Mouse (Mus musculus) embryonic facial prominence, embryonic 14.5 days (tissue): Measurements from ENCODE around the gene Anxa7. TPM values are rescaled to one million over a fixed set of nuclear protein-coding genes. Genes with fewer than 3 reads are reported as not detected.

ENCODE experiments used
- ATAC-seq: fragments of 200-750 bp; cut with Nextera tagmentation; 2 replicates; pipeline ENCODE4 v1.8.0; 2017; ENCODE audit warnings: low read depth, moderate number of reproducible peaks, moderate TSS enrichment
- DNase-seq: peaks from one replicate; pipeline ENCODE4 v3.0.0-alpha.2; 2015; ENCODE audit warnings: low spot score
- H3K27ac ChIP-seq: fragments of 300-500 bp; sonication (generic); replicated peaks from 2 replicates; pipeline ENCODE4 v1.5.1; 2014; ENCODE audit warnings: low read depth, mild to moderate bottlenecking, low read length, moderate library complexity
- H3K27me3 ChIP-seq: fragments of 300-500 bp; sonication (generic); replicated peaks from 2 replicates; pipeline ENCODE4 v1.6.1; 2014; ENCODE audit warnings: low read length; ENCODE audit not compliant: control insufficient read depth, insufficient read depth
- H3K36me3 ChIP-seq: fragments of 300-500 bp; sonication (generic); 2 replicates; pipeline ENCODE4 v1.6.1; 2014; ENCODE audit warnings: low read length, mixed read lengths; ENCODE audit not compliant: control insufficient read depth, insufficient read depth
- H3K4me1 ChIP-seq: fragments of 300-500 bp; sonication (generic); 2 replicates; pipeline ENCODE4 v1.6.1; 2014; ENCODE audit warnings: antibody characterized with exemption, low read length; ENCODE audit not compliant: control insufficient read depth, insufficient read depth
- H3K4me2 ChIP-seq: fragments of 300-500 bp; sonication (generic); 2 replicates; pipeline ENCODE4 v1.6.1; 2014; ENCODE audit warnings: low read depth, mild to moderate bottlenecking, low read length, moderate library complexity, mixed read lengths
- H3K4me3 ChIP-seq: fragments of 300-500 bp; sonication (generic); 2 replicates; pipeline ENCODE4 v1.5.1; 2014; ENCODE audit warnings: low read depth, mild to moderate bottlenecking, low read length
- H3K9ac ChIP-seq: fragments of 300-500 bp; sonication (generic); 2 replicates; pipeline ENCODE4 v1.6.1; 2014; ENCODE audit warnings: low read depth, mild to moderate bottlenecking, low read length, moderate library complexity, mixed read lengths
- H3K9me3 ChIP-seq: fragments of 300-500 bp; sonication (generic); 2 replicates; pipeline ENCODE4 v1.6.1; 2016; ENCODE audit warnings: low read length; ENCODE audit not compliant: control insufficient read depth
- WGBS: fragments of 180-500 bp; shearing (Covaris S2); extraction: QIAGEN DNeasy Blood & Tissue Kit; methylation state at CpG from one replicate; pipeline ENCODE4 v1.1.7; 2014; 5-methylcytosine and 5-hydroxymethylcytosine counted together
- polyA plus RNA-seq: library from polyadenylated mRNA; unstranded; fragments of >200 nt; fragmentation: Nextera tagmentation; extraction: Ambion mirVana; gene quantifications from 2 replicates; pipeline ENCODE4 v1.2.1, GENCODE M21; 2014

The Anxa7 gene
- polyA plus RNA-seq: 47.5 and 48.3 TPM in 2 replicates

GRCm38 (mm10) chr14:20479291-20480194 is at the start of gene Anxa7:
Gene Anxa7, minus strand, starts transcription at chr14:20480133.
- H3K27me3 ChIP-seq: no peaks in the 10 kb centered on the region
- ATAC-seq (peak; percentile 94), DNase-seq (peak; percentile 93)
- peak within 1 kb of the TSS; percentile 78 for H3K4me2 ChIP-seq
- H3K27ac ChIP-seq: peak within 1 kb of the TSS; percentile 78
- peaks cover 9% of the 10 kb centered on the region for H3K36me3 ChIP-seq
- peak within 1 kb of the TSS; percentile 71 for H3K4me3 ChIP-seq
- under 1% methylated on average over 46 of the region's 48 CpGs for WGBS
- H3K4me1 ChIP-seq: peaks cover 10% of the 10 kb centered on the region
- H3K9ac ChIP-seq: peak within 1 kb of the TSS; percentile 78
- H3K9me3 ChIP-seq: no peaks in the 10 kb centered on the region

DNA sequence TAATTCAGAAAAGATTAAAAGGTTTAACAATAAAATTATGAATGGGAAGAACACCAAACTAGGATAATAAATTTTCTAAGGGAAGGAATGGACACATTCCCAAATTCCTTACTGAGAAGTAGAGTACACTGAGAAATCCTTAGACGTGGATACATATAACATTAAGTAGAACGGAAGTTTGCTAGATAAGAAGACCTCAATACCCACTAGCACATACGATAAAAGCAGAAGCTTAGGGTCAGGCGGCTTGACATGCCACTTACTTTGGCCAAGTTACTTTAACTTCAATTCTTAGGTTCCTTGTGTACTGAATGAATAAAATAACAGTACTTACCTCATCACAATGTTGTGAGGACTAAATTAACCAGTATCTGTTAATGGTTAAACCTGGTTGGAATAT is 49.7 kb upstream of the Anxa7 start:
- DNase-seq: no peak
- Histone ChIP-seq H3K27me3 (no peaks in the 10 kb centered on the region), H3K36me3 (peaks cover 7% of the 10 kb centered on the region), H3K4me2 (no peak overlapping the region), H3K4me3 (no peak overlapping the region), H3K9me3 (no peaks in the 10 kb centered on the region), H3K27ac (no peak overlapping the region), H3K9ac (no peak overlapping the region), H3K4me1 (no peaks in the 10 kb centered on the region)
- ATAC-seq: no peak
- WGBS: 94% methylated on average over 4 of the region's 4 CpGs

GRCm38 (mm10) chr14:20520179-20520578 is 40.2 kb upstream of the Anxa7 start:
- Histone ChIP-seq H3K4me1 (no peaks in the 10 kb centered on the region), H3K36me3 (peaks cover 49% of the 10 kb centered on the region), H3K9me3 (no peaks in the 10 kb centered on the region), H3K27me3 (no peaks in the 10 kb centered on the region), H3K4me3 (no peak overlapping the region), H3K27ac (no peak overlapping the region), H3K4me2 (no peak overlapping the region), H3K9ac (no peak overlapping the region)
- no peak for DNase-seq
- no peak for ATAC-seq
- WGBS: 95% methylated on average over 2 of the region's 2 CpGs

- DNase-seq: no peak
- no peaks in the 10 kb centered on the region for H3K4me1 ChIP-seq
Observed at GRCm38 (mm10) chr14:20508424-20508823, 28.5 kb upstream of the Anxa7 start.

DNA sequence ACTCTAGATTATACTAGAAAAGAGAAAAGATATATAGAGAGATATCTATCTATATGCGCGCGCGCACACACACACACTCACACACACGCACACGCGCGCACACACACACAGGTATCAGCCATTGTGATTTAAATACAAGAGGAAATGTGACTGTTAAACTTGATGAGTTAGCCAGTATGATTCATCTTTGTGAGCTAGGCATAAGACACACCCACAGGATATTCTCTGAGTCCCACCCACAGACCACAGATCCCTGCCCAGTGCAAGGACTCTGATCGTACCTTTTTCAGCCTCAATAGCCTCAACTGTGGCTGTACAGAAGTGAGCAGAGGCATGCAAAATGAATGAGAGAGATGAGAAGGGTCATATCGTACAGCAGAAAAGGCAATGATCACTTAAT is 23.0 kb upstream of the Anxa7 start:
- WGBS: 95% methylated on average over 10 of the region's 10 CpGs

More at GRCm38 (mm10) chr14:20508424-20508823, 28.5 kb upstream of the Anxa7 start:
- Histone ChIP-seq H3K36me3 (peaks cover 34% of the 10 kb centered on the region), H3K27me3 (no peaks in the 10 kb centered on the region), H3K4me3 (no peak overlapping the region), H3K9ac (no peak overlapping the region), H3K4me2 (no peak overlapping the region), H3K27ac (no peak overlapping the region), H3K9me3 (no peaks in the 10 kb centered on the region)
- WGBS: 85% methylated on average over 2 of the region's 2 CpGs
- ATAC-seq: no peak

DNA sequence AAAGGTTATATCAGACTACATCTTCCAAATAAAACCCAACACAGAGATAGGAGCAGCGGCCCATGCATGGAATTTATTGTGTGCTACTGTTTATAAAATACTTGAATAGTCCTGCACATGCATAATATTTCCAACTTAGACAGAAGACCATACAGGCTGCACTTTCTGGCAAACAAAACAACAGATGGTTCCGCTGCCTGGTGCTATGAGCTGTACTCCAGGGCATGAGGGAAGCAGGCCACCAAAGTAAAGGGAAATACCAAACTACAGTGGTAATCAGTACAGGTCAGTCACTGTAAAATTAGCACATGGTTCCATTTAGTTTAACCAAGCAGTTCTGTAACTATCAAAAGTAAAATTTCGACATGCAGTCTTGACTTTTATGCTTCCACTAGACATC is 20.0 kb upstream of the Anxa7 start:
- Histone ChIP-seq H3K4me2 (no peak overlapping the region), H3K36me3 (peaks cover 49% of the 10 kb centered on the region), H3K4me3 (no peak overlapping the region), H3K27ac (no peak overlapping the region), H3K27me3 (no peaks in the 10 kb centered on the region), H3K9ac (no peak overlapping the region), H3K4me1 (no peaks in the 10 kb centered on the region), H3K9me3 (no peaks in the 10 kb centered on the region)
- ATAC-seq (no peak), DNase-seq (peak; percentile 15)
- 58% methylated on average over 3 of the region's 3 CpGs for WGBS

More for the DNA sequence above, 23.0 kb upstream of the Anxa7 start:
- H3K4me1 ChIP-seq: no peaks in the 10 kb centered on the region
- no peaks in the 10 kb centered on the region for H3K27me3 ChIP-seq
- no peak overlapping the region for H3K9ac ChIP-seq
- DNase-seq (no peak), ATAC-seq (no peak)
- peaks cover 27% of the 10 kb centered on the region for H3K36me3 ChIP-seq
- H3K27ac ChIP-seq: no peak overlapping the region
- no peak overlapping the region for H3K4me3 ChIP-seq
- no peak overlapping the region for H3K4me2 ChIP-seq
- no peaks in the 10 kb centered on the region for H3K9me3 ChIP-seq

DNA sequence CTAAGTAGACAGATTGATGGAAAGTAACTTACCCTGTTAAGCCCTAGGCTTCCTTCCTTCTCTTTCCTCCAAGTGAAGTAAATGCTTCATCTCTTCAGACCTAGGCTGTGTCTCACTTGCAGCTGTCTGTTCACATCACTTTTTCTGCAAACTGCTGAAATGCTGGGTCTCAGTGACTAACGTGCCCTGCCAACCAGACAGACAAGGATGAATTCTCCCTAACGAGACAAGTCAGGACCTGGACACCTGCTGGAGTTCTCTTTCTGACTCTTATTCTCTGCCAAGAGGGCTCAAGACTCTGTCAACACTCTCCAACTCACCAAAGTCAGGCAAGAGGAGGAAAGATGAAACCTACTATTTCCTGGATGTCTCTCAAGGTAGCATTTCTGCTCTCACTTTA is 16.7 kb upstream of the Anxa7 start, which contains the start of gene Mss51:
Gene Mss51 (minus strand): TSS at position 299 of the 400 bp plus-strand sequence.
- Histone ChIP-seq H3K36me3 (peaks cover 57% of the 10 kb centered on the region), H3K4me1 (no peaks in the 10 kb centered on the region), H3K9me3 (no peaks in the 10 kb centered on the region), H3K9ac (no peak within 1 kb of the TSS), H3K27ac (no peak within 1 kb of the TSS), H3K4me3 (no peak within 1 kb of the TSS), H3K4me2 (no peak within 1 kb of the TSS), H3K27me3 (no peaks in the 10 kb centered on the region)
- no peak for DNase-seq
- ATAC-seq: no peak
- WGBS: 57% methylated on average over 2 of the region's 2 CpGs

- H3K4me3 ChIP-seq: no peak overlapping the region
- H3K9ac ChIP-seq: no peak overlapping the region
- H3K4me1 ChIP-seq: no peaks in the 10 kb centered on the region
- no peak for DNase-seq
- WGBS: 95% methylated on average over 5 of the region's 5 CpGs
- peaks cover 33% of the 10 kb centered on the region for H3K36me3 ChIP-seq
- H3K4me2 ChIP-seq: no peak overlapping the region
- no peaks in the 10 kb centered on the region for H3K9me3 ChIP-seq
- no peak for ATAC-seq
- H3K27ac ChIP-seq: no peak overlapping the region
- no peaks in the 10 kb centered on the region for H3K27me3 ChIP-seq
Observed at GRCm38 (mm10) chr14:20486031-20486430, 6.1 kb upstream of the Anxa7 start.
